Mouse (Mus musculus) CH12.LX (cell line): Measurements from ENCODE around the gene Robo2. TPM values are rescaled to one million over a fixed set of nuclear protein-coding genes. Genes with fewer than 3 reads are reported as not detected.

Experiments
- DNase-seq: peaks from one replicate; pipeline ENCODE4 v3.0.0-alpha.2; 2013; ENCODE audit errors: extremely low read depth
- H3K27ac ChIP-seq: 2 replicates; pipeline ENCODE4 v1.5.1; 2012; ENCODE audit warnings: low read depth, mild to moderate bottlenecking, control low read depth, moderate library complexity; ENCODE audit not compliant: insufficient read depth
- H3K27me3 ChIP-seq: replicated peaks from 2 replicates; pipeline ENCODE3; 2012; ENCODE audit warnings: inconsistent platforms
- H3K36me3 ChIP-seq, 2 experiments: replicated peaks in 1 of 2; 2 replicates each; pipeline versions ENCODE3 to v1.6.1; 2012; ENCODE audit warnings: inconsistent platforms in 1 of 2, low read length in 1 of 2, mild to moderate bottlenecking in 1 of 2, mixed read lengths in 1 of 2, moderate library complexity in 1 of 2; ENCODE audit not compliant: control insufficient read depth in 1 of 2, insufficient read depth in 1 of 2
- H3K4me1 ChIP-seq, 2 experiments: 2 replicates each; pipeline ENCODE4 v1.6.1; 2012; ENCODE audit warnings: inconsistent platforms in 1 of 2, moderate library complexity in 1 of 2; ENCODE audit not compliant: insufficient read depth in 2 of 2, control insufficient read depth in 1 of 2
- H3K4me2 ChIP-seq: 2 replicates; pipeline ENCODE4 v1.6.1; 2012; ENCODE audit warnings: low read depth, mild to moderate bottlenecking, control low read depth; ENCODE audit not compliant: poor library complexity, insufficient read depth, severe bottlenecking
- H3K4me3 ChIP-seq, 3 experiments: fragments of 150-350 bp in 1 of 3; sonication (generic) in 1 of 3; replicated peaks in 1 of 3; 2 replicates each; pipeline versions ENCODE3 to v1.5.1; 2011 to 2012; ENCODE audit warnings: low read depth in 2 of 3, low read length in 2 of 3, mild to moderate bottlenecking in 2 of 3, moderate library complexity in 2 of 3, control low read depth in 1 of 3, improper control_type of control experiment in 1 of 3, inconsistent platforms in 1 of 3, mixed read lengths in 1 of 3; ENCODE audit not compliant: poor library complexity in 1 of 3
- H3K79me2 ChIP-seq: replicated peaks from 2 replicates; pipeline ENCODE4 v1.6.1; 2012; ENCODE audit warnings: mild to moderate bottlenecking, moderate library complexity; ENCODE audit not compliant: control insufficient read depth, poor library complexity, insufficient read depth, severe bottlenecking; ENCODE audit errors: extremely low read depth
- H3K9ac ChIP-seq: 2 replicates; pipeline ENCODE4 v1.6.1; 2012; ENCODE audit warnings: low read depth, mild to moderate bottlenecking, control low read depth, moderate library complexity; ENCODE audit not compliant: insufficient read depth
- H3K9me3 ChIP-seq: replicated peaks from 2 replicates; pipeline ENCODE3; 2012; ENCODE audit warnings: low read length, inconsistent platforms, mixed read lengths
- CHD1 ChIP-seq: IDR thresholded peaks from 2 replicates; pipeline ENCODE4 v1.6.1; 2012; ENCODE audit warnings: low read depth, low read length, improper control_type of control experiment, inconsistent platforms
- CHD2 ChIP-seq: IDR thresholded peaks from 2 replicates; pipeline ENCODE4 v1.6.1; 2011; ENCODE audit warnings: low read length, improper control_type of control experiment
- CTCF ChIP-seq, 2 experiments: IDR thresholded peaks in 1 of 2; conservative IDR thresholded peaks in 1 of 2; 2 replicates each; pipeline ENCODE4 v1.5.1; 2011 to 2012; ENCODE audit warnings: low read depth in 2 of 2, low read length in 2 of 2, improper control_type of control experiment in 1 of 2, inconsistent platforms in 1 of 2, mild to moderate bottlenecking in 1 of 2, moderate library complexity in 1 of 2
- E2F4 ChIP-seq: IDR thresholded peaks from 2 replicates; pipeline ENCODE4 v1.6.1; 2011; ENCODE audit warnings: low read depth, low read length, improper control_type of control experiment; ENCODE audit not compliant: insufficient replicate concordance
- ETS1 ChIP-seq: conservative IDR thresholded peaks from 2 replicates; pipeline ENCODE4 v1.6.1; 2012; ENCODE audit warnings: low read depth, mild to moderate bottlenecking, inconsistent platforms, low read length, improper control_type of control experiment, moderate library complexity
- GABPA ChIP-seq: IDR thresholded peaks from 2 replicates; pipeline ENCODE4 v1.6.1; 2012; ENCODE audit warnings: low read depth, low read length, improper control_type of control experiment, inconsistent platforms; ENCODE audit not compliant: insufficient replicate concordance
- HCFC1 ChIP-seq: IDR thresholded peaks from 2 replicates; pipeline ENCODE4 v1.6.1; 2012; ENCODE audit warnings: low read depth, mild to moderate bottlenecking, inconsistent platforms, low read length, improper control_type of control experiment
- IRF4 ChIP-seq: IDR thresholded peaks from 2 replicates; pipeline ENCODE4 v1.6.1; 2014; ENCODE audit warnings: low read depth, mild to moderate bottlenecking, inconsistent platforms, low read length, improper control_type of control experiment
- JUND ChIP-seq: conservative IDR thresholded peaks from 2 replicates; pipeline ENCODE4 v1.6.1; 2011; ENCODE audit warnings: low read depth, low read length, improper control_type of control experiment
- KAT2A ChIP-seq: IDR thresholded peaks from 2 replicates; pipeline ENCODE4 v1.6.1; 2012; ENCODE audit warnings: low read length, improper control_type of control experiment, inconsistent platforms; ENCODE audit not compliant: insufficient replicate concordance
- MAFK ChIP-seq: IDR thresholded peaks from 2 replicates; pipeline ENCODE4 v1.6.1; 2011; ENCODE audit warnings: low read length, improper control_type of control experiment; ENCODE audit not compliant: insufficient replicate concordance
- MEF2A ChIP-seq: IDR thresholded peaks from 2 replicates; pipeline ENCODE4 v1.6.1; 2014; ENCODE audit warnings: low read depth, mild to moderate bottlenecking, inconsistent platforms, low read length, improper control_type of control experiment, borderline replicate concordance
- MYC ChIP-seq: IDR thresholded peaks from 2 replicates; pipeline ENCODE4 v1.6.1; 2011; ENCODE audit warnings: low read depth, mild to moderate bottlenecking, improper control_type of control experiment, low read length
- NELFE ChIP-seq: IDR thresholded peaks from 2 replicates; pipeline ENCODE4 v1.6.1; 2011; ENCODE audit warnings: low read depth, low read length, improper control_type of control experiment
- NRF1 ChIP-seq: IDR thresholded peaks from 2 replicates; pipeline ENCODE4 v1.6.1; 2014; ENCODE audit warnings: low read depth, mild to moderate bottlenecking, inconsistent platforms, low read length, improper control_type of control experiment, moderate library complexity
- PAX5 ChIP-seq: IDR thresholded peaks from 2 replicates; pipeline ENCODE4 v1.6.1; 2012; ENCODE audit warnings: low read length, inconsistent platforms, mixed read lengths
- RAD21 ChIP-seq: IDR thresholded peaks from 2 replicates; pipeline ENCODE4 v1.6.1; 2011; ENCODE audit warnings: low read depth, mild to moderate bottlenecking, low read length, improper control_type of control experiment, moderate library complexity
- SIN3A ChIP-seq: IDR thresholded peaks from 2 replicates; pipeline ENCODE4 v1.6.1; 2012; ENCODE audit warnings: low read length, improper control_type of control experiment, inconsistent platforms
- TBP ChIP-seq: conservative IDR thresholded peaks from 2 replicates; pipeline ENCODE4 v1.6.1; 2011; ENCODE audit warnings: low read depth, low read length, improper control_type of control experiment
- TCF12 ChIP-seq: IDR thresholded peaks from 2 replicates; pipeline ENCODE4 v1.6.1; 2014; ENCODE audit warnings: low read depth, mild to moderate bottlenecking, inconsistent platforms, low read length, improper control_type of control experiment
- UBTF ChIP-seq: IDR thresholded peaks from 2 replicates; pipeline ENCODE4 v1.6.1; 2012; ENCODE audit warnings: low read depth, mild to moderate bottlenecking, inconsistent platforms, low read length, improper control_type of control experiment, moderate library complexity
- USF1 ChIP-seq: IDR thresholded peaks from 2 replicates; pipeline ENCODE4 v1.6.1; 2014; ENCODE audit warnings: low read depth, mild to moderate bottlenecking, inconsistent platforms, low read length, improper control_type of control experiment
- ZC3H11A ChIP-seq: IDR thresholded peaks from 2 replicates; pipeline ENCODE4 v1.6.1; 2012; ENCODE audit warnings: low read depth, mild to moderate bottlenecking, inconsistent platforms, low read length, improper control_type of control experiment
- dilution Hi-C: fragments of 300-500 bp; cut with MboI; formaldehyde crosslinking; loops from 2 replicates; pipeline ENCODE4 v1.14.3; 2020; ENCODE audit warnings: low sequenced_read_pairs; ENCODE audit not compliant: extremely low pct_unique_long_range_greater_than_20kb, extremely low pct_ligation_motif_present
- in situ Hi-C: fragments of 300-500 bp; cut with MboI; formaldehyde crosslinking; loops from 3 replicates; pipeline ENCODE4 v1.14.3; 2019; ENCODE audit warnings: low sequenced_read_pairs, low pct_ligation_motif_present, low pct_unique_long_range_greater_than_20kb, mixed read lengths
- polyA plus RNA-seq: library from polyadenylated mRNA; unstranded; fragments of >175 nt; gene quantifications from 2 replicates; pipeline ENCODE4 v1.2.1, GENCODE M21; 2012; ENCODE audit warnings: low read depth; ENCODE audit not compliant: insufficient read length
- total RNA-seq, 2 experiments: library from RNA; depleted of rRNA; stranded (reverse); fragments of 300-350 nt in 1 of 2; fragments of >200 nt in 1 of 2; gene quantifications; 2 replicates each; pipeline ENCODE4 v1.2.3; 2012 to 2014

Robo2 gene
- total and polyA plus RNA-seq, 3 experiments: not detected

DNA sequence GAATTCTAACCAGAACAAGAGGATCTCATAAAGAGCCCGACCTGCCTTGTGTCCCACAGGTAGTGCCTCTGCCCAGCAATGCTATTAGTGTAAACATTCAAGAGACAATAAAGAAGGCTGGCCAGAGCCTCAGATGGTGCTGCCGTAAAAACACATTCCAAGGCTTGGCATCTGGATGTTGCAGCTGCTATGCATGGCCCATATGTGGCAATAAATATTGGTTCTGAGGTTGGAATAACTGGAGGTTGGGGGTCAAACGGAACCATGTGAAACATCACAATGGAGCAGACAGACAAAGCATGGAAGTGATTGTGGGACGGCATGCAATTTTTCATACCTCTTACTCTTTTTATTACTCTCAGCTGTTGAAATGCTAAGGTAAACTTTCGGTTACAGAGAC lies 189.1 kb downstream of the Robo2 start:
- peaks cover 52% of the 10 kb centered on the region for H3K9me3 ChIP-seq
- no peaks in the 10 kb centered on the region for H3K36me3 ChIP-seq
- no peak overlapping the region for H3K4me2 ChIP-seq
- DNase-seq: no peak
- dilution Hi-C loops: no loop called here
- no peaks in the 10 kb centered on the region for H3K4me1 ChIP-seq
- in situ Hi-C loops: no loop called here
- H3K27me3 ChIP-seq: no peaks in the 10 kb centered on the region
- no peak overlapping the region for H3K9ac ChIP-seq
- no peaks in the 10 kb centered on the region for H3K79me2 ChIP-seq
- H3K27ac ChIP-seq: no peak overlapping the region
- no peak for TF ChIP-seq ETS1
- no peak for TF ChIP-seq TBP
- TF ChIP-seq USF1: no peak
- no peak for TF ChIP-seq GABPA
- no peak for TF ChIP-seq HCFC1
- TF ChIP-seq CHD1: no peak
- no peak for TF ChIP-seq RAD21
- no peak for TF ChIP-seq CHD2
- TF ChIP-seq E2F4: no peak
- no peak for TF ChIP-seq PAX5
- TF ChIP-seq ZC3H11A: no peak
- no peak for TF ChIP-seq NRF1
- H3K4me3 ChIP-seq: no peak overlapping the region

DNA sequence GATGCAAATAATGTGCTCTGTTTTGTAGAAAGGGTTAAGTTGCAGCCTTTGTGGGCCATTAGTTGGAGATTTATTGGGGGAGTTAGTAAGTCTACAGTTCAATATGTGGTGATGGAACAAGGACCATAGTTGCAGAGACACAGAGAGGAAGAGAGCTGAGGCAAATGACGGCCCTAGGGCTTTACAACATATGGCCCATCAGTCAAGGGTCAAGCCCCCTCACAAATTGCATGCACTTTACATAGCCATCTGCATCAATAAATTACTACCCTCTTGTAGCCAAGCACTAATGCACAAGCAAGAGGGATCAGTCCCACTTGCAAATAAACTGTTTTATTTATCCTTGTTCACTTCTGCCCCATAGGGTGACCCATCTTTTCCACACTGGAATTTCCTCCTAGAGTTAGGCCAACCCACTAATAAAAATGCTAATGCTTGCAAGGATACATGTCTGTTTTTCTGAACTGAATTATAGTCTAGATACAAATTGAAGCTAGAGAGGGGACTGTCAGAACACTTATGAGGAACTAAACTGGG lies 194.7 kb downstream of the Robo2 start:
- no peaks in the 10 kb centered on the region for H3K79me2 ChIP-seq

GRCm38 (mm10) chr16:74215791-74216190 lies 195.8 kb downstream of the Robo2 start:
- no peak overlapping the region for H3K4me2 ChIP-seq
- dilution Hi-C loops: no loop called here
- H3K9ac ChIP-seq: no peak overlapping the region
- H3K4me3 ChIP-seq: no peak overlapping the region
- H3K9me3 ChIP-seq: peaks cover 46% of the 10 kb centered on the region
- in situ Hi-C loops: no loop called here
- no peaks in the 10 kb centered on the region for H3K79me2 ChIP-seq
- H3K4me1 ChIP-seq: no peaks in the 10 kb centered on the region
- no peaks in the 10 kb centered on the region for H3K36me3 ChIP-seq
- no peak for TF ChIP-seq USF1
- no peak for TF ChIP-seq CTCF (conservative IDR thresholded peaks at IDR 0.05 in 1 of 2, IDR thresholded peaks at IDR 0.05 in 1 of 2; ENCODE audit: low read depth in 2 of 2, low read length in 2 of 2)
- no peak for TF ChIP-seq MEF2A
- no peak for TF ChIP-seq MYC
- TF ChIP-seq NELFE: no peak
- no peak for TF ChIP-seq CHD1
- TF ChIP-seq KAT2A: no peak
- TF ChIP-seq ZC3H11A: no peak
- no peak for TF ChIP-seq UBTF
- TF ChIP-seq GABPA: no peak
- no peak for TF ChIP-seq CHD2
- TF ChIP-seq MAFK: no peak
- no peak for TF ChIP-seq JUND
- TF ChIP-seq RAD21: no peak
- no peak for TF ChIP-seq SIN3A
- TF ChIP-seq TCF12: no peak
- no peak for DNase-seq
- H3K27ac ChIP-seq: no peak overlapping the region
- H3K27me3 ChIP-seq: no peaks in the 10 kb centered on the region

More for the DNA sequence above, 194.7 kb downstream of the Robo2 start:
- H3K9ac ChIP-seq: no peak overlapping the region
- no peak overlapping the region for H3K4me3 ChIP-seq
- H3K27me3 ChIP-seq: no peaks in the 10 kb centered on the region
- dilution Hi-C loops: no loop called here
- H3K4me2 ChIP-seq: no peak overlapping the region
- peaks cover 52% of the 10 kb centered on the region for H3K9me3 ChIP-seq
- no peak overlapping the region for H3K27ac ChIP-seq
- TF ChIP-seq MYC (no peak), GABPA (no peak), UBTF (no peak), IRF4 (no peak), JUND (no peak), TCF12 (no peak), MEF2A (no peak)
- H3K4me1 ChIP-seq: no peaks in the 10 kb centered on the region
- in situ Hi-C loops: no loop called here
- H3K36me3 ChIP-seq: no peaks in the 10 kb centered on the region
- DNase-seq: no peak
